Mouse (Mus musculus) kidney, postnatal 4 days (tissue): ENCODE data around the gene Ruvbl1.

Experiments
- DNase-seq, 2 experiments: peaks; one replicate each; pipeline ENCODE4 v3.0.0; 2021; ENCODE audit warnings: mixed read lengths in 2 of 2

The Ruvbl1 gene

DNA sequence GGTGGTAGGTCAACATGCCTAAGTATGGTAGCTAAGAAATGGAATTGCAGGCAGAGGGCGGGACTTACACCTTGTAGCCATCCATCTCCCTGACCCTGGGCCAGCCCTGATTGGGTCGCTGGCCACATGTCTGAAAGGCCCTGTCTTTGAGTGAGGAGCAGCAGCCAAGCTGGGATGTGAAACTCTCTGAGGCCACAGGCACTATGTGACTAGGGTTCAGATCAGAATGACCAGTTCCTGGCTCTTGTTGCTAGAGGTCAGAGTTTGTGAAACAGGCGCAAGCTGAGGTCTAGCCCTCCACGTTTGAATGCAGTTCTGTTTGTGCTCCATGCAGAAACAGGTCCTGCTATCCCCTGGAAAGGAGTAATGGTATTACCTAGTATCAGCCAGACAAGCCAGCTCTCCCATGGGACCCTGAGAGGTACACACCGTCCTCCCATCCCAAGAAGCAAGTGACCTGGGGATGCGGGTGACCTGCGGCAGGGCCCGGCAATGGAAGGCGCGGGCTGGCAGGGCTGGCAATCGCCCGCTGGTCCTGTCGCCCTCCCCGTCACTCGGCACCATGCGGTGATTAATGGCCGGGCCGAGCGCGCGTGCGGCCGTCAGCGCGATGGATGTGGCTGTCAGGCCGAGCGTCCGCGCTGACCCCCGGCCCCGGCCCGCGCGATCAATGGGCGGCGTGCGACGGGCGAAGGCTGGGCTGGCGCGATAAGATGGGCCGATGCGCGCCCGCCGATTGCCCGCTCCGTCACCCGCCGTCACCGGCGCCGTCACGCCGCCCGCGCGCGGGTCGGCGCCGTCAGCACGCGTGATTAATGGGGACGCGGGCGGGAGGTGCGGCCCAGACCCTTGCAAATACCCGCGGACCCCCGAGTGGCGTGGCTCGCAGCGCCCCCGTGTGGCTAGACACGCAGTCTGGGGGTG, 34.5 kb downstream of the Ruvbl1 start:
- DNase-seq = peak; percentile 83 to 84

DNA sequence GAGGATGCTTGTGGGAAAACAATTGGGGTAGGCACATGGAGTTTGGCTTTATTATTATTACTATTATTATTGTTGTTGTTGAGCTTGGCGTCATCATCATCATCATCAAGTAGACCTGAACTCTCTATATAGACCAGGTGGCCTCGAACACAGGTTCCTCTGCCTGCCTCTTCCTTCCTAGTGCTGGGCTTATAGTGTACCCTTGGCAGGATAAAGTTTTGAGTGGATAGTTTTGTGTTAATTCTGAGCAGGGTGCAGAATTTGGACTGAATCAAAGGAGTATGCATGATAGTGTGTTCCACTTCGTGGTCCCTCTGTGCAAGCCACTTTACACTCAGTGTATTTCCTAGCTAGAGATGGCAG, 35.2 kb downstream of the Ruvbl1 start:
- DNase-seq = no peak

DNA sequence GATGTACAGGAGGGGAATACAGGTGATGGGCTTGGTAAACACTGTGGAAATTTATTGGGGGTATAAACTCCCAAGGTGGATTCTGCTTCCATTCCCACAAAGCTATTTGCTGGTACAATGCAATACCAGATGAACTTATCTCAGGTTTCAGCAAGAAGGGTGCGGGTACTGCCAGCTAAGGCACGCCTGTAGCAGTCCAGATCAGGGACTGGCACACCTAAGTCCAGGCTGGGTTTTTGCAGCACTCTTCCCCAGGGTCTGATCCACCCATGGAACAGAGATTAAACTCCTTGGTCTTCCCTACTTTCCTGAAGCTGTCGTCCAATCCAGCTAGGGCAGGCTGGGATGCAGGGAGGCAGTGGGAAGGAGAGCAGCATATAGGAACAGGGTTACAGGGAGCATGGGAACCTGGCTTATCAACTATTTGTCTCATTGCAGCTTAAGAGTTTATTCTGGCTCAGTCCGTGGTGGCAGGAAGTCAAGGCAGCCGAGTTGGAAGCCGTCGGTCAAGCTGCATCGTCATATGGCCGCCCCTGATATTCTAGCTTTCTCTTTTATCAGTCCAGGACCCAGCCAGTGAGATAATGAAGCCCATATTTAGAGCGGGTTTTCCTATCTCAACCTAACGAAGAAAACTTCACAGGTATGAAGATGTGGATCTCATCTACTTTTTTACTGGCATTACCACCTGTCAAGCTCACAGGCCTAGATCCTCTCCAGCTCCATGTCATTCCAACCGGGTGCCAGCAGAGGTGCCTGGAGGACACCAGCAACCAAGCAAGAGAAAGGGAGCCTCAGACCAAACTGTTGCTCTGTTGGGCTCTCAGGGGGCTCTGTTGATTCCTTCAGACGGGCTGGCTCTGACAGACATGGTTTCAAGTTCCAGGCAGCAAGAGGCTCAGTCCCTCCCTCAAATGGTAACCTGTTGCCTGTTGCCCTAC, 37.1 kb downstream of the Ruvbl1 start:
- DNase-seq = no peak

DNA sequence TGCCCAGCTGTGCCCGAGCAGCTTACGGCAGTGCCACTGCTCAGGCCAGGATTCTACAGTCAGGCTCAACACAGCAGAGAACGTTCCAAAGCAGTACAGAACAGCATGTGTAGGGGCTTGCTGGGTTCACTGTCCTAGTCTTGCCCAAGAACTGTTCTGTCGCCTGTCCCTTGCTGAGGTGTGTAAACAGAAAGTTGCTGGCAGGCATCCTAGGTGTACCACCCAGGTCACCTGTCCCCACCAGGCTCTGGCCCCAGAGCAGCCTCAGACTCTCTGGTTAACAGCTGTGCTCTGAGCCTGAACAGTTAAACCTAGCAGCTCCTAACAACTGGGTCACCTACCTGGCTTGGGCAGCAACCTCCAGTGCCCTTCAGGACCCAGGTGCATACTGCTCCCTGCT, 37.8 kb downstream of the Ruvbl1 start:
- DNase-seq = no peak

DNA sequence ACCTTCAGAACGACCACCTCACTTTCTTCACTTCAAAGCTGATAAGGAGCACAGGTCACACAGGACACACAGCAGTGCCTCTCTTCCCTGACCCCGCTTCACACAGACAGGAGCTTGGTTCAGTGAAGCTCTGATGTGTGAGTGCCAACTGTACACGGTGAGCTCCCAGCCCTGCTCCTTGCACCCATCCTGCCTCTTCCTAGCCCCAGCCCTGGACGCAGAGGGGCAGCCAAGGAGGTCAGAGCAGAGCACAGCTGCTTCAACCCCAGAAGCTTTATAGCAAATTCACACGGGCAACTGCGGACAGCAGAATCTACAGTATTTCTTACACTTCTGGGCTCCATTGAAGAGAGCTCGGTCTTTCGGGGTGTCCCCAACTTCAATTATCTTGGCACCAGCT, 48.8 kb downstream of the Ruvbl1 start:
- DNase-seq = no peak

DNA sequence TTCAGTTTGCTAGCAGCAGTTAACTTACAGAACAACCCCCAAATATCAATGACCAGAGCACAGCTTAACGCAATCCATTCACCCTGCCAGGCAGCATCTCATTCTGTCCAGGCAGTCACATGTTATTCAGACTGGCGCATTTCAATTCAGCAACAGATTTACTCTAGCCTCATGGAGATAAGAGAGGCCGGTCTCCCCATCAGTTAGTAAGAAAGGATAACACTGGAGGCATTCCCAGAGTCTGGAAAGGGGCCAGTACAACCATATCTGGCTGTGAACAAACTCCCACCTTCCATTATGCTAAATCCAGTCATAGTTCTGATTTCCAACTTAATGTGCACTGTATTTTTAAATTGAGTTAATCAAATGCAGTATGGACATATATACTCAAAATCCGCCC, 49.3 kb downstream of the Ruvbl1 start:
- no peak for DNase-seq

DNA sequence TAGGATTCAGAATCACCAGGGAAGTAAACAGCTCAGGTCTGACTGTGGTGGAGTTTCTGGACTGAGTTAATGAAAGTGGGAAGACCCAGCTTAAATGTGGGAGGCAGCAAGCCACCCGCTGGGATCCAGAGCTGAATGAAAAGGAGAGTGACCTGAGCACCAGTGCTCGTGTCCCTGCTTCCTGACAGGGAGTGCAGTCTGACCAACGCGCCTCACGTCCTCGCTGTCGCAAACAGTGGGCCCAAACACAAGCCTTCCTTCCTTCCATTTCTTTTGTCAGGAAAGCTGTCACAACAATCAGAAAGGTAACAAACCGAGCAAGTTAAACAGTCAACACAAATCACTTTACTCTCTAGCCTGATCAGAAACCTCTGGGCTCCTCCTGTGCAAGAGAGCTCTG, 50.8 kb downstream of the Ruvbl1 start:
- DNase-seq = no peak

DNA sequence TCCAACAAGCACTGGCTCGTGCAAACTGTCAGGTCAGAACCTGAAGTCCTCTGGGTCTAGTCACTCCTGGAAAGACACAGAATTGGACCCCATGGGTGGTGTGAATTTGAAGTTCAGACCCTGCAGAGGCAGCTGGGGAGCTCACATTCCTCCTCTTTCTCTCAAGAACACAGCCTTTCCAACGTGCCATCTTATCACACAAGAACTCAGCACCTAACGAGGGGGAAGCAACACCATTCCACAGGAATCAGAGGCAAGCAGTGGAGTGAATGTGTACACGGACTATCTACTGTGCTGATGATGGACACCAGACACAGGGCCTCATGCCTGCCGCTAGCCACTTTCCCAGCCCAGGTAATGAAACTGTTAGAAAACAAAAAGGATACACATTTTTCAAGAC, 51.5 kb downstream of the Ruvbl1 start:
- DNase-seq = no peak

- DNase-seq = peak in 1 of 2 experiments; percentile 30
These were observed 52.6 kb downstream of the Ruvbl1 start for GRCm38 (mm10) chr6:88517701-88518403.

DNA sequence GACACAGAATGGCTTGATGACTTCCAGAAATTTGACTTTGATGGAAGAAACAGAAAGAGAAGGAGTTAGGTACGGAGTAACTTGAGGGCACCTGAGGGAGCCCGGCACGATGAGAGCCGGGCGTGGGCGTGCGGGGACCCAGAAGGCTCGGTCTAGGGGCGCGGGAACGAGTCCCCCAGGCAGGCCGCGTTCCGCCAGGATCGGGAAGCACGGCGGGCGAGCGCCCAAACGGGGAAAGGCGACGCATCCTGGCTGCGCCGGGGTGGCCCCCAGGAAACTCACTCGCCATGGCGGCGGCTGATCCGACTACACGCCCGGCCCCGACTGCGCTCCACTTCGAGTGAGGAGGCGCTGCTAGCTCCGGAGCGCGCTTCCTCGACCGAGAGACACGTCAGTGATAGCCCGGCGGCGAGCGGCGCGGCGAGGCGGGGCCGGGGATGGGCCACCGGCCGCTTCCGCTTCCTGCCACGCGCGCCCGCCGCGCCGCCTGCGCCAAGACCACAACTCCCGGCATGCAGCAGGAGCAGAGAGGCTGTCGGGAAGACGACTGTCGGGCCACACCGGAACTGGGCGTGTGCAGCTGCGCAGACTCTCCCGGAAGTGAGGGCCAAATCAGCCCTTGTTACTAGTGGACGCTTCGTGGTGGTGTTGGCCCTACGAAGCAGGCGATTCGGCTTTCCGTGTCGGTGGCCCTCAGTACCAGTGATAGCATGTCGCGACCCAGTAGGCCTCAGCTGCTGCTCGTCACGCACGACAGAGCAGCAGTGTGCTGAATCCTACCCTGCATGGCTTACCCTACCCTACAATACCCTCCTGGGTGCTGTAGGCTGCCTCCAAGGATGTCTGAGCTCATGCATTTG, 53.4 kb downstream of the Ruvbl1 start, which contains the start of gene Sec61a1:
Sec61a1 (minus strand) TSS at position 502 of the 860 bp plus-strand sequence.
- peak; percentile 94 to 97 for DNase-seq

DNA sequence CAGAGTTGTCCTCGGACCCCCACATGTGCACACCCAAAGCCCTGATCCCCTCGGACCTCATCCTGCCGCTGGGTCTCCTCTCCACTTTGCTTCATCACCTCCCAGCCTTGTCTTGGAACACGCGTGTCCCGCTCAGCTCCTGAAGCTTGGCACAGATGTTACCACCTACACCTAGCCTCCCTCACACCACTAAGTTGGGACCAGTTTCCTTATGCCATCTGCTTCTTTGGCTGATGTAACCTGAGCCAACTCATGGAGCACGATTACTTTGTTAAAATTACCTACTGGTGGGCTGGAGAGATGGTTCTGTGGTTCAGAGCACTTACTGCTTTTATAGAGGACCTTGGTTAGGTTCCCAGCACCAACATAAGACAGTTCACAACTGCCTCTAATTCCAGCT, 56.6 kb downstream of the Ruvbl1 start:
- no peak for DNase-seq

GRCm38 (mm10) chr6:88522606-88523005, 57.4 kb downstream of the Ruvbl1 start:
- DNase-seq = no peak

DNA sequence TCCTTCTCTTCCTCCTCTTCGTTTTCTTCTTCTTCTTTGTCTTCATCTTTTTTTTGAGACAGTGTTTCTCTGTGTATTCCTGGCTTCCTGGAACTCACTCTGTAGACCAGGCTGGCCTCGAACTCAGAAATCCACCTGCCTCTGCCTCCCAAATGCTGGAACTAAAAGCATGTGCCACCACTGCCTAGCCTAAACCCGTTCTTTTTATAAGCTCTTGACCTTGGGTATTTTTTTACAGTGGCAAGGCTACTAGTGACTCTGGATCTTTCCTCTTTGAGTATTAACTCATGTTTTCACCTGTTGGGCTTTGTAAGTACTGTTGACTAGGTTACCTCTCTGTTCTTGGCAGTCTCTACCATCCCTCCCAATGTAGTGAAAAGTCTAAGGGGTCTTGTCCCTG, 57.8 kb downstream of the Ruvbl1 start:
- DNase-seq = no peak

- DNase-seq = no peak
These were observed 58.2 kb downstream of the Ruvbl1 start for GRCm38 (mm10) chr6:88523451-88523850.

- DNase-seq = no peak
These were observed 58.8 kb downstream of the Ruvbl1 start for GRCm38 (mm10) chr6:88524056-88524455.

DNA sequence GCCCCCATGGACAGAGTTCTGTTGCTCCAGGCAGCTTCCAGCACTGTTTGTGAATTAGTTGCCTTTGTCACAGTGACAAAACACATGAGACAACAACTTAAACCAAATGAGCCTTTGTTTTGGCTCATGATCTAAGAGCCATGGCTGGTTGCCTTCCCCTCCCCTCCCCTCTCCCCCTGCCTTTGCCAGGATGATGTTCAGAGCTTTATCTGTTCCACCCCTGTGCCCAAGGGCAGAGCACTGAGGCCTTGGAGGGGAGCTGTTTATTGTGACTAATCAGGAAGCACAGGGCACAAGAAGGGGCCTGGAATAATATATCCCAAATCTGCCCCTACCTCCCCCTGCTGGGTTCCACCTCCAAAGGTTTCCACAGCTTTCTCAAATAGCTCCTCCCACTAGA, 65.1 kb downstream of the Ruvbl1 start:
- DNase-seq = no peak

GRCm38 (mm10) chr6:88540093-88540755, 75.0 kb downstream of the Ruvbl1 start:
- DNase-seq = no peak

GRCm38 (mm10) chr6:88544241-88544640, 79.0 kb downstream of the Ruvbl1 start:
- no peak for DNase-seq

DNA sequence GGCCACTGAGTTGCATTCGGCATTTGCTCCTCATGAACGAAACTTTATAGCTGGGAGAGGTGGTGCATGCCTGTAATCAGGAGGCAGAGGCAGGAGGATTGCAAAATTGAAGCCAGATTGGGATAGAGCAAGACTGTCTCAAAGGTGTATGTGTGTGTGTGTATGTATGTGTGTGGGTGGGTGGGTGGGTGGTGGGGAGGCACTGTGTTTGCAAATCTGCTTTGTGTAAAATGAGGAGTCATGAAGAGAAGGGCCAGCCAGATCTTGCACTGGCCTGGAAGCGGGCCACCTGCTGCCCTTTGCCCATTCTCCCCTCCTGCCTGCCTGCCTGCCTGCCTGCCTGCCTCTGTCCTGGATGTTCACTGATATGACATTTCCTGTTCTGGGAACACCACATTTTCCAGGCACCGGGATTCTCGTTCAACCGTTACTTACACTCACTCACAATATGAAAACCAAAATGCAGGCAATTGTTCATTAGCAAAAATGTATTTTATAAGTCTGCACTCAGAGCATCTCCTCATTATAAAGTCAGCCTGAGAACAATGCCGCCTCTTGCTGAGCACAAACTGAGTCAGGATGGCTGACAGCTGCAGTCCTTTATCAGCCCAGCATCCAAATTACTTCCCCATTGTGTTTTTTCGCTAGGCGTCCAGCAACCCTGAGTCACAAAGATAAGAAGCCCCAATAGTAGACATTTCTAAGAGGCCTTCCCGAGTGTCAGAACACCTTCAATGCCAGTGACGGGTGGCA, 79.6 kb downstream of the Ruvbl1 start:
- DNase-seq = no peak

DNA sequence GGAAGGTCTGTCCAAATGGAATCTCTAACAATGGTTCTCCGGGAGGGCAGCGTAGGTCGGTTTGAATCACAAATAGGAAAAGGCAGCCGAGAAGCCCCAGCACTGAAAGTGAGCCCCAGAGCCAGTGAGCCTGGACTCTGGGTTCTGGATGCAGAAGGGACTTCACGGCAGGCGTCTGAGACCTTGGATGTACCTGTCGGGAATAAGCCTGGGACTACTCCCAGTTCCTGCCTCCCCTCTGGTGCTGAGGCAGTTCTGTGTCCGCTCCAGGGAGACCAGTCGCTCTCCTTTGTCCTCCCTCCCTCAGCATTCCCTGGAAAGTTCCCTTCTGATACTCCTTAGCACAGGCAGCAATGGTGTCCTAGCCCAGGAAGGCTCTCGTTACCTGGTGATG, 80.2 kb downstream of the Ruvbl1 start:
- no peak for DNase-seq
